Mouse (Mus musculus): ENCODE data around the gene Pmvk. TPM values are rescaled to one million over a fixed set of nuclear protein-coding genes. Genes with fewer than 3 reads are reported as not detected.

Pmvk gene
- polyA plus RNA-seq, 1 experiment from 2014 or later = 49.7 TPM

DNA sequence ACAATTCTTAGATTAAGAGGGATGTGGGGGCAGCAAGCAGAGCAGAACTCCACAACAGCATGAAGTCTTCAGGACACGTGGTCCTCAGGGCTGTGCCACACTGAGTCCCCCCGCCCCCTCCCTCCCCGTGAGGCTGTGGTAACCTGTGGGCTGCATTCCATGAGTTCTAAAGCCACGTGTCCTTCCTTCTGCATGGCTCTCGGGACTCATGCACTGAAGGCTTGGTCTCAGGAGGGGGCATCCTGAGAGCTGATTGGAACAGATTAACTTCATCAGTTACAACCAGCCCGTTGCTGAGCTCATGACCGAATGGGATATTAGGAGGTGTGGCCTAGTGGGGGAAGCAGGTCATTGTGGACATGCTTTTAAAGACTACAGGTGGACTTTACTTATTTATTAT, 45.4 kb downstream of the Pmvk start:
- no peak for DNase-seq (ENCODE audit: low spot score)
- H3K9me3 ChIP-seq (ENCODE audit: control insufficient read depth, low read length) = no peaks in the 10 kb centered on the region
- no peak for ATAC-seq (ENCODE audit: low FRiP score, low TSS enrichment)
- TF ChIP-seq EP300 (optimal IDR thresholded peaks at IDR 0.05) = no peak
- no peak for TF ChIP-seq CTCF (IDR thresholded peaks at IDR 0.05; ENCODE audit: low read depth)
- no peaks in the 10 kb centered on the region for H3K36me3 ChIP-seq (ENCODE audit: control insufficient read depth, insufficient read depth, low read length)
- no peak overlapping the region for H3K4me2 ChIP-seq (replicated peaks; ENCODE audit: low read depth)
- no peaks in the 10 kb centered on the region for H3K27me3 ChIP-seq (ENCODE audit: control insufficient read depth, insufficient read depth, low read length)
- no peak overlapping the region for H3K9ac ChIP-seq (ENCODE audit: low read length)
- 49% methylated on average over 7 of the region's 7 CpGs for WGBS
- H3K27ac ChIP-seq (replicated peaks) = no peak overlapping the region
- no peak overlapping the region for H3K4me3 ChIP-seq (ENCODE audit: low read depth, low read length)
- no peaks in the 10 kb centered on the region for H3K4me1 ChIP-seq (replicated peaks; ENCODE audit: control insufficient read depth, insufficient read depth)

DNA sequence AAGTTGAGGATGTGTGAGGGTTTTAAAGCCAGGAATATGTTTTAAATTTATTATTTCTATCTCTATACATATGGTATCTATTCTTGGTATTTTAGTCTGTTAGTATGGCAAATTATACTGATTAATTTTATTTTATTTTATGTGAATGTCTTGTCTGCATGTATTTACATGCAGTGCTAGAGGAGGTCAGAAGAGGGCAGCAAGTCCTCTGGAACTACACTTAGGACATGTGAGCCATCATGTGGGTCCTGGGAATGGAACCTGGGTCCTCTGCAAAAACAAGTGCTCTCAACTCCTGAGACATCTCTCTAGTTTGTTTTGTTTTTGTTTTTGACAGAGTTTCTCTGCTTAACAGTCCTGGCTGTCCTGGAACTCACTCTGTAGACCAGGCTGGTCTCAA, 47.1 kb downstream of the Pmvk start:
- H3K4me1 ChIP-seq (replicated peaks; ENCODE audit: control insufficient read depth, insufficient read depth) = no peaks in the 10 kb centered on the region
- DNase-seq (ENCODE audit: low spot score) = no peak
- no peaks in the 10 kb centered on the region for H3K9me3 ChIP-seq (ENCODE audit: control insufficient read depth, low read length)
- H3K4me2 ChIP-seq (replicated peaks; ENCODE audit: low read depth) = no peak overlapping the region
- H3K27me3 ChIP-seq (ENCODE audit: control insufficient read depth, insufficient read depth, low read length) = no peaks in the 10 kb centered on the region
- H3K4me3 ChIP-seq (ENCODE audit: low read depth, low read length) = no peak overlapping the region
- no peak for ATAC-seq (ENCODE audit: low FRiP score, low TSS enrichment)
- TF ChIP-seq EP300 (optimal IDR thresholded peaks at IDR 0.05) (no peak), CTCF (IDR thresholded peaks at IDR 0.05; ENCODE audit: low read depth) (peak; percentile 55)
- H3K9ac ChIP-seq (ENCODE audit: low read length) = no peak overlapping the region
- no peaks in the 10 kb centered on the region for H3K36me3 ChIP-seq (ENCODE audit: control insufficient read depth, insufficient read depth, low read length)
- no peak overlapping the region for H3K27ac ChIP-seq (replicated peaks)

DNA sequence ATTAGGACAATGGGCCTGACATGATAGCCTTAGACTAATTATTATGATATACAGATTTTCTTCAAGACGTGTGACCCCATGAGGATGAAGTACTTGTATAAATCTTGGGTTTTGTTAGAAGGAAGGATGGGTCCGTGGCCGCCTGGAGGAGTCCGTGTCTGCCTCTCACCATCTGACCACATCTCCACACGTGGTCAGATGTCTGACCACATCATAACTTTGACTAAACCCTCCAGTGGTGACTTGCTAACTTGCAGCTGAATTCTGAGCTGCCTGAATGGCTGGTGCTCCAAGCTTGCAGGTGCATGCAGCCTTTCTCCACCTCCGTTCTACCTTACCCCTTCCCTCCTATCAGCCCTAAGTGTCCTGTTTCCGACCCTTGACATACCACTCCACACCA, 48.2 kb downstream of the Pmvk start:
- Histone ChIP-seq H3K27ac (replicated peaks) (no peak overlapping the region), H3K4me2 (replicated peaks; ENCODE audit: low read depth) (no peak overlapping the region), H3K9ac (ENCODE audit: low read length) (no peak overlapping the region), H3K27me3 (ENCODE audit: control insufficient read depth, insufficient read depth, low read length) (no peaks in the 10 kb centered on the region), H3K9me3 (ENCODE audit: control insufficient read depth, low read length) (no peaks in the 10 kb centered on the region), H3K4me1 (replicated peaks; ENCODE audit: control insufficient read depth, insufficient read depth) (no peaks in the 10 kb centered on the region), H3K4me3 (ENCODE audit: low read depth, low read length) (no peak overlapping the region), H3K36me3 (ENCODE audit: control insufficient read depth, insufficient read depth, low read length) (no peaks in the 10 kb centered on the region)
- no peak for TF ChIP-seq EP300 (optimal IDR thresholded peaks at IDR 0.05)
- peak; percentile 10; the same call in 1 of the 2 replicates for TF ChIP-seq CTCF (IDR thresholded peaks at IDR 0.05; ENCODE audit: low read depth)
- WGBS = 69% methylated on average over 7 of the region's 7 CpGs
- DNase-seq (ENCODE audit: low spot score) (no peak), ATAC-seq (ENCODE audit: low FRiP score, low TSS enrichment) (no peak)

DNA sequence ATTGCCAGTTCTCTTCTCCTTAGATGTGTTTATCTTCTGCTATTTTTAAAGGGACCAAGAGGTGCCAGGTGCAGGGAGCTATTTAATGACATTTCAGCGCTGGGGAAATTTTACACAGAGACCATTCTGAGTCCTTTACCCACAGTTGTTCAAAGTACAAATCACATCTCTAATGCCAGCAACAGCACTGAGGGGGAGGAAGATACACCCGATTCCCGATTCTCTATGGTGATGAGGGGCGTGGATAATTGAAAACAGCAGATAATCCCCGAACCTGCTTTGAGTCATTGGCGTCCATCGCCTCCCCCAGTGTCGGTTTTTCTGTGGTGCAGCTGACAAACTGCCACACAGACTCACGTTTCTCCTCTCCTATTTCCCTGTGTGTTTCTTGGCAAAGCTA, 53.7 kb downstream of the Pmvk start:
- H3K27me3 ChIP-seq (ENCODE audit: control insufficient read depth, insufficient read depth, low read length) = no peaks in the 10 kb centered on the region
- ATAC-seq (ENCODE audit: low FRiP score, low TSS enrichment) = no peak
- no peaks in the 10 kb centered on the region for H3K36me3 ChIP-seq (ENCODE audit: control insufficient read depth, insufficient read depth, low read length)
- H3K4me3 ChIP-seq (ENCODE audit: low read depth, low read length) = no peak overlapping the region
- TF ChIP-seq CTCF (IDR thresholded peaks at IDR 0.05; ENCODE audit: low read depth) (no peak), EP300 (optimal IDR thresholded peaks at IDR 0.05) (no peak)
- no peak overlapping the region for H3K27ac ChIP-seq (replicated peaks)
- H3K4me2 ChIP-seq (replicated peaks; ENCODE audit: low read depth) = no peak overlapping the region
- WGBS = 42% methylated on average over 9 of the region's 9 CpGs
- DNase-seq (ENCODE audit: low spot score) = no peak
- no peak overlapping the region for H3K9ac ChIP-seq (ENCODE audit: low read length)
- H3K4me1 ChIP-seq (replicated peaks; ENCODE audit: control insufficient read depth, insufficient read depth) = no peaks in the 10 kb centered on the region
- no peaks in the 10 kb centered on the region for H3K9me3 ChIP-seq (ENCODE audit: control insufficient read depth, low read length)

DNA sequence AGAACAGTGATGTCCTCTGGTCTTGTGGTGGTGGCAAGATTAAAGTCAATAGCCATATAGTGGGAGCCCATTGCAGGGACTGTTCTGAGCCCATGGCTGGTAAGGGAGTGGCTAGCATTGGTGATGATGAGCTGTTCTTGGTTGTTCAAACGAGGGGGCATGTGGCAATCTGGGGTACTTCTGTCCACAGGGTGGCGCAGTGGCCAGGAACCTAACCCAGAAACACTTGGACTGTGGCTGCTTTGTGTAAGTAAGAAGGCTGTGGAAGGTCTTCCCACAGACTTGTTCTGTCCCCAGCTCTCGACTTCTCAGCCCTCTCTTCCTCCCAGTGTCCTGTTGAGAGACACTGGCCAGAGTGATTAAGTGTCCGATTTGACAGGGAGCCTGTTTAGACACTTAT, 56.6 kb downstream of the Pmvk start:
- Histone ChIP-seq H3K4me2 (replicated peaks; ENCODE audit: low read depth) (0 out of 2 replicates have a peak overlapping the region, but pooled peaks have one; percentile 12), H3K36me3 (ENCODE audit: control insufficient read depth, insufficient read depth, low read length) (no peaks in the 10 kb centered on the region), H3K9me3 (ENCODE audit: control insufficient read depth, low read length) (no peaks in the 10 kb centered on the region), H3K27ac (replicated peaks) (no peak overlapping the region), H3K9ac (ENCODE audit: low read length) (no peak overlapping the region), H3K4me3 (ENCODE audit: low read depth, low read length) (no peak overlapping the region), H3K4me1 (replicated peaks; ENCODE audit: control insufficient read depth, insufficient read depth) (no peaks in the 10 kb centered on the region), H3K27me3 (ENCODE audit: control insufficient read depth, insufficient read depth, low read length) (no peaks in the 10 kb centered on the region)
- peak; percentile 79 for TF ChIP-seq CTCF (IDR thresholded peaks at IDR 0.05; ENCODE audit: low read depth)
- no peak for TF ChIP-seq EP300 (optimal IDR thresholded peaks at IDR 0.05)
- WGBS = 16% methylated on average over 4 of the region's 4 CpGs
- DNase-seq (ENCODE audit: low spot score) (peak; percentile 70), ATAC-seq (ENCODE audit: low FRiP score, low TSS enrichment) (no peak; the same call in 1 of the 2 replicates)

DNA sequence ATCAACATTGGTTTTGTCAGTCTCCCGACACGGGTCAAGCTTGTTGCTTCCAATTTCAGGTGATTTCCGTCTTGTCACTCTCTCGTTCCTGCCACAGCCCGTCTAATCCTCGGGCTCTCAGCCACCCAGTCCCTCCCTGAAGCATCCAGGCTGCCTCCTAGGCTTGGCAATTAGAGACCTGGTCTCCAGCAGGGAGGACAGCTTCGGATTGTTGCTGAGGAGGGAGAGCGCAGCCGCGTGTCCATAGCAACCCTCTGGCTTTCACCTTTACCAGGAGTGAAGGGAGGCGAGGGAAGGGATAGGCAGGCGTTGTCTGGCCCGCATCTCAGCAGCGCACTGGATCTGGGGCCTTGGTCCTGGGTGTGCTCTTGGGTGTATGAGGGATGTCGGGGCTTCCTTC, 57.1 kb downstream of the Pmvk start:
- 36% methylated on average over 15 of the region's 15 CpGs for WGBS
- H3K4me2 ChIP-seq (replicated peaks; ENCODE audit: low read depth) = 0 out of 2 replicates have a peak overlapping the region, but pooled peaks have one; percentile 12

More for the DNA sequence above, 57.1 kb downstream of the Pmvk start:
- no peak for DNase-seq (ENCODE audit: low spot score)
- Histone ChIP-seq H3K36me3 (ENCODE audit: control insufficient read depth, insufficient read depth, low read length) (no peaks in the 10 kb centered on the region), H3K9ac (ENCODE audit: low read length) (no peak overlapping the region), H3K27ac (replicated peaks) (no peak overlapping the region), H3K4me1 (replicated peaks; ENCODE audit: control insufficient read depth, insufficient read depth) (no peaks in the 10 kb centered on the region), H3K4me3 (ENCODE audit: low read depth, low read length) (no peak overlapping the region), H3K9me3 (ENCODE audit: control insufficient read depth, low read length) (no peaks in the 10 kb centered on the region), H3K27me3 (ENCODE audit: control insufficient read depth, insufficient read depth, low read length) (no peaks in the 10 kb centered on the region)
- TF ChIP-seq EP300 (optimal IDR thresholded peaks at IDR 0.05) (no peak), CTCF (IDR thresholded peaks at IDR 0.05; ENCODE audit: low read depth) (no peak)
- ATAC-seq (ENCODE audit: low FRiP score, low TSS enrichment) = no peak
